Mouse (Mus musculus): Measurements from ENCODE around the gene Abcf1. TPM values are rescaled to one million over a fixed set of nuclear protein-coding genes. Genes with fewer than 3 reads are reported as not detected.
A peak's percentile ranks its signal among the peaks of the same experiment; 100 is the strongest.

The Abcf1 gene
- polyA plus RNA-seq, 1 experiment = 95.8 TPM

- Histone ChIP-seq H3K4me3 (ENCODE audit: insufficient read depth, low read length) (peak overlapping the region; percentile 80), H3K4me1 (ENCODE audit: control insufficient read depth, insufficient read depth, low read length) (peaks cover 5% of the 10 kb centered on the region), H3K27ac (ENCODE audit: insufficient read depth, low read length) (peak overlapping the region; percentile 72)
- TF ChIP-seq POLR2A (IDR thresholded peaks at IDR 0.05; ENCODE audit: low read depth, low read length) (peak; percentile 47), CTCF (IDR thresholded peaks at IDR 0.05; ENCODE audit: borderline replicate concordance, insufficient read depth, low read length) (no peak)
Measured at GRCm38 (mm10) chr17:35915538-35916296, 53.8 kb downstream of the Abcf1 start.

- TF ChIP-seq CTCF (IDR thresholded peaks at IDR 0.05; ENCODE audit: borderline replicate concordance, insufficient read depth, low read length) = no peak
- no peak for TF ChIP-seq POLR2A (IDR thresholded peaks at IDR 0.05; ENCODE audit: low read depth, low read length)
- peaks cover 6% of the 10 kb centered on the region for H3K4me1 ChIP-seq (ENCODE audit: control insufficient read depth, insufficient read depth, low read length)
- H3K4me3 ChIP-seq (ENCODE audit: insufficient read depth, low read length) = peak overlapping the region; percentile 80
- H3K27ac ChIP-seq (ENCODE audit: insufficient read depth, low read length) = no peak overlapping the region
Measured at GRCm38 (mm10) chr17:35914975-35915374, 54.6 kb downstream of the Abcf1 start.

- peak within 1 kb of the TSS; percentile 15; the same call in 1 of the 2 replicates for H3K27ac ChIP-seq (ENCODE audit: insufficient read depth, low read length)
- no peak for TF ChIP-seq CTCF (IDR thresholded peaks at IDR 0.05; ENCODE audit: borderline replicate concordance, insufficient read depth, low read length)
- TF ChIP-seq POLR2A (IDR thresholded peaks at IDR 0.05; ENCODE audit: low read depth, low read length) = peak; percentile 92
- H3K4me3 ChIP-seq (ENCODE audit: insufficient read depth, low read length) = peak within 1 kb of the TSS; percentile 56
- H3K4me1 ChIP-seq (ENCODE audit: control insufficient read depth, insufficient read depth, low read length) = peaks cover 7% of the 10 kb centered on the region; the same call in 1 of the 2 replicates
Measured at GRCm38 (mm10) chr17:35909919-35910369, 59.6 kb downstream of the Abcf1 start, which contains the start of gene Atat1. Atat1 (minus strand) TSS chr17:35910075.

GRCm38 (mm10) chr17:35909186-35909918, 60.2 kb downstream of the Abcf1 start:
- TF ChIP-seq POLR2A (IDR thresholded peaks at IDR 0.05; ENCODE audit: low read depth, low read length) (no peak), CTCF (IDR thresholded peaks at IDR 0.05; ENCODE audit: borderline replicate concordance, insufficient read depth, low read length) (no peak)
- Histone ChIP-seq H3K4me3 (ENCODE audit: insufficient read depth, low read length) (peak overlapping the region; percentile 56), H3K4me1 (ENCODE audit: control insufficient read depth, insufficient read depth, low read length) (peaks cover 7% of the 10 kb centered on the region; the same call in 1 of the 2 replicates), H3K27ac (ENCODE audit: insufficient read depth, low read length) (peak overlapping the region; percentile 4; the same call in 1 of the 2 replicates)

GRCm38 (mm10) chr17:35907609-35908008, 62.0 kb downstream of the Abcf1 start:
- H3K27ac ChIP-seq (ENCODE audit: insufficient read depth, low read length) = no peak overlapping the region
- no peak overlapping the region for H3K4me3 ChIP-seq (ENCODE audit: insufficient read depth, low read length)
- H3K4me1 ChIP-seq (ENCODE audit: control insufficient read depth, insufficient read depth, low read length) = peaks cover 7% of the 10 kb centered on the region; the same call in 1 of the 2 replicates
- no peak for TF ChIP-seq CTCF (IDR thresholded peaks at IDR 0.05; ENCODE audit: borderline replicate concordance, insufficient read depth, low read length)
- no peak for TF ChIP-seq POLR2A (IDR thresholded peaks at IDR 0.05; ENCODE audit: low read depth, low read length)

Other genes with a start within 250 kb of the Abcf1 start
- 82.6 and 120 TPM in 2 replicates for gene Ier3, start 148.1 kb downstream of the Abcf1 start, polyA plus RNA-seq (2011; ENCODE audit: insufficient read length, low read depth, missing spikeins)
- 66.3 and 78.7 TPM in 2 replicates for gene Flot1, start 146.5 kb downstream of the Abcf1 start, polyA plus RNA-seq (2011; ENCODE audit: insufficient read length, low read depth, missing spikeins)
- 856 and 947 TPM in 2 replicates for gene Tubb5, start 131.5 kb downstream of the Abcf1 start, polyA plus RNA-seq (2011; ENCODE audit: insufficient read length, low read depth, missing spikeins)
- 30.4 and 31.8 TPM in 2 replicates for gene Mdc1, start 128.2 kb downstream of the Abcf1 start, polyA plus RNA-seq (2011; ENCODE audit: insufficient read length, low read depth, missing spikeins)
- gene Nrm, start 108.4 kb downstream of the Abcf1 start, polyA plus RNA-seq (2011; ENCODE audit: insufficient read length, low read depth, missing spikeins) = 9.8 and 15.5 TPM in 2 replicates
- 92.1 and 115 TPM in 2 replicates for gene Ppp1r18, start 104.2 kb downstream of the Abcf1 start, polyA plus RNA-seq (2011; ENCODE audit: insufficient read length, low read depth, missing spikeins)
- 40.5 and 41.1 TPM in 2 replicates for gene Dhx16, start 89.9 kb downstream of the Abcf1 start, polyA plus RNA-seq (2011; ENCODE audit: insufficient read length, low read depth, missing spikeins)
- 29.0 and 37.3 TPM in 2 replicates for gene 2310061I04Rik, start 72.3 kb downstream of the Abcf1 start, polyA plus RNA-seq (2011; ENCODE audit: insufficient read length, low read depth, missing spikeins)
- gene Atat1, start 59.7 kb downstream of the Abcf1 start, polyA plus RNA-seq (2011; ENCODE audit: insufficient read length, low read depth, missing spikeins) = 31.8 and 34.7 TPM in 2 replicates
- 86.9 and 89.8 TPM in 2 replicates for gene Mrps18b, start 53.4 kb downstream of the Abcf1 start, polyA plus RNA-seq (2011; ENCODE audit: insufficient read length, low read depth, missing spikeins)
- gene Ppp1r10, start 53.3 kb downstream of the Abcf1 start, polyA plus RNA-seq (2011; ENCODE audit: insufficient read length, low read depth, missing spikeins) = 58.6 and 67.3 TPM in 2 replicates
- gene Gnl1, start 10.1 kb upstream of the Abcf1 start, polyA plus RNA-seq (2011; ENCODE audit: insufficient read length, low read depth, missing spikeins) = 40.0 and 40.9 TPM in 2 replicates
- gene Prr3, start 10.5 kb upstream of the Abcf1 start, polyA plus RNA-seq (2011; ENCODE audit: insufficient read length, low read depth, missing spikeins) = 30.8 and 31.4 TPM in 2 replicates
- not detected in 2 replicates for gene H2-T24, start 50.8 kb upstream of the Abcf1 start, polyA plus RNA-seq (2011; ENCODE audit: insufficient read length, low read depth, missing spikeins)
- 15.8 and 21.7 TPM in 2 replicates for gene H2-T23, start 63.1 kb upstream of the Abcf1 start, polyA plus RNA-seq (2011; ENCODE audit: insufficient read length, low read depth, missing spikeins)
- gene H2-T22, start 73.0 kb upstream of the Abcf1 start, polyA plus RNA-seq (2011; ENCODE audit: insufficient read length, low read depth, missing spikeins) = 50.4 and 54.1 TPM in 2 replicates
- gene Gm6034, start 73.2 kb upstream of the Abcf1 start, polyA plus RNA-seq (2011; ENCODE audit: insufficient read length, low read depth, missing spikeins) = not detected in 2 replicates
- gene Gm11127, start 88.6 kb upstream of the Abcf1 start, polyA plus RNA-seq (2011; ENCODE audit: insufficient read length, low read depth, missing spikeins) = not detected in 2 replicates
- not detected in 2 replicates for gene Gm19684, start 151.9 kb upstream of the Abcf1 start, polyA plus RNA-seq (2011; ENCODE audit: insufficient read length, low read depth, missing spikeins)
- gene Gm7030, start 159.7 kb upstream of the Abcf1 start, polyA plus RNA-seq (2011; ENCODE audit: insufficient read length, low read depth, missing spikeins) = not detected in 2 replicates
- gene Gm8909, start 198.8 kb upstream of the Abcf1 start, polyA plus RNA-seq (2011; ENCODE audit: insufficient read length, low read depth, missing spikeins) = not detected in 2 replicates
- not detected in 2 replicates for gene H2-T3, start 220.5 kb upstream of the Abcf1 start, polyA plus RNA-seq (2011; ENCODE audit: insufficient read length, low read depth, missing spikeins)